Mouse (Mus musculus): Measurements from ENCODE around the gene Eml2.

Gene Eml2

GRCm38 (mm10) chr7:19231849-19232248, 55.6 kb downstream of the Eml2 start:
- no peak for DNase-seq

- no peak for DNase-seq
These were observed 58.4 kb downstream of the Eml2 start for GRCm38 (mm10) chr7:19234652-19235051.

- no peak for DNase-seq
These were observed 59.0 kb downstream of the Eml2 start for GRCm38 (mm10) chr7:19235092-19235671.

GRCm38 (mm10) chr7:19236411-19236810, 60.2 kb downstream of the Eml2 start:
- no peak for DNase-seq

- DNase-seq: no peak
These were observed 62.1 kb downstream of the Eml2 start for GRCm38 (mm10) chr7:19238344-19238743.

- peak; percentile 96 for DNase-seq
These were observed 63.2 kb downstream of the Eml2 start for GRCm38 (mm10) chr7:19239423-19239822.

- DNase-seq: no peak
These were observed 63.8 kb downstream of the Eml2 start for GRCm38 (mm10) chr7:19239986-19240385.

- no peak for DNase-seq
These were observed 64.8 kb downstream of the Eml2 start for GRCm38 (mm10) chr7:19240905-19241463.

GRCm38 (mm10) chr7:19242005-19242404, 65.8 kb downstream of the Eml2 start:
- DNase-seq: no peak

GRCm38 (mm10) chr7:19243858-19244257, 67.6 kb downstream of the Eml2 start:
- DNase-seq: no peak

- DNase-seq: no peak
These were observed 68.9 kb downstream of the Eml2 start for GRCm38 (mm10) chr7:19245083-19245482.

- no peak for DNase-seq
These were observed 70.6 kb downstream of the Eml2 start for GRCm38 (mm10) chr7:19246855-19247254.

GRCm38 (mm10) chr7:19247511-19247910, 71.3 kb downstream of the Eml2 start:
- DNase-seq: no peak

- no peak for DNase-seq
These were observed 75.9 kb downstream of the Eml2 start for GRCm38 (mm10) chr7:19252078-19252477.

GRCm38 (mm10) chr7:19253437-19253836, 77.2 kb downstream of the Eml2 start:
- DNase-seq: no peak

- no peak for DNase-seq
These were observed 79.2 kb downstream of the Eml2 start for GRCm38 (mm10) chr7:19255395-19255794.

All from kidney, postnatal 4 days (tissue).